Mouse (Mus musculus) limb, embryonic 15.5 days (tissue): ENCODE measurements at regions not wholly inside any gene's neighbourhood (a gene's known extent, or its start where the extent isn't known, plus 50 kb on each side); places are given as distances from the start of the nearest gene placed in this dataset.
"Not testable (repeated sequence)": the region's sequence is repeated elsewhere in the genome, so short reads cannot be mapped to it uniquely, and the experiment has no call there.

Source experiments
- ATAC-seq: fragments of 200-750 bp; cut with Nextera tagmentation; 2 replicates; pipeline ENCODE4 v1.8.0; 2017; ENCODE audit warnings: low read depth, moderate TSS enrichment; ENCODE audit not compliant: insufficient number of reproducible peaks, low FRiP score, low TSS enrichment
- H3K27ac ChIP-seq: fragments of 300-500 bp; sonication (generic); 2 replicates; pipeline ENCODE4 v1.5.1; 2015; ENCODE audit warnings: moderate library complexity, mild to moderate bottlenecking, inconsistent platforms
- H3K27me3 ChIP-seq: fragments of 300-500 bp; sonication (generic); 2 replicates; pipeline ENCODE4 v1.6.1; 2015; ENCODE audit warnings: inconsistent platforms
- H3K36me3 ChIP-seq: fragments of 300-500 bp; sonication (generic); 2 replicates; pipeline ENCODE4 v1.6.1; 2015; ENCODE audit warnings: inconsistent platforms
- H3K4me1 ChIP-seq: fragments of 300-500 bp; sonication (generic); 2 replicates; pipeline ENCODE4 v1.6.1; 2015; ENCODE audit warnings: inconsistent platforms
- H3K4me2 ChIP-seq: fragments of 300-500 bp; sonication (generic); 2 replicates; pipeline ENCODE4 v1.6.1; 2015; ENCODE audit warnings: mild to moderate bottlenecking, inconsistent platforms
- H3K4me3 ChIP-seq: fragments of 300-500 bp; sonication (generic); 2 replicates; pipeline ENCODE4 v1.5.1; 2015; ENCODE audit warnings: mild to moderate bottlenecking, inconsistent platforms
- H3K9ac ChIP-seq: fragments of 300-500 bp; sonication (generic); 2 replicates; pipeline ENCODE4 v1.6.1; 2015; ENCODE audit warnings: inconsistent platforms
- H3K9me3 ChIP-seq: fragments of 300-500 bp; sonication (generic); 2 replicates; pipeline ENCODE4 v1.6.1; 2016; ENCODE audit warnings: inconsistent platforms
- WGBS: fragments of 180-500 bp; shearing (Covaris S2); methylation state at CpG from one replicate; pipeline ENCODE4 v1.1.7; 2015; 5-methylcytosine and 5-hydroxymethylcytosine counted together

- WGBS: 81% methylated on average over 1 of the region's 1 CpGs
- no peak overlapping the region for H3K9ac ChIP-seq
- no peak overlapping the region for H3K27ac ChIP-seq
- H3K4me3 ChIP-seq: no peak overlapping the region
- no peaks in the 10 kb centered on the region for H3K9me3 ChIP-seq
- H3K4me1 ChIP-seq: 0 out of 2 replicates have a peak, but pooled peaks cover under 1% of the 10 kb centered on the region
- no peak overlapping the region for H3K4me2 ChIP-seq
- no peak for ATAC-seq
- no peaks in the 10 kb centered on the region for H3K36me3 ChIP-seq
- no peaks in the 10 kb centered on the region for H3K27me3 ChIP-seq
Observed at GRCm38 (mm10) chr14:100955806-100956436, 244.2 kb downstream of the Prr30 start.

DNA sequence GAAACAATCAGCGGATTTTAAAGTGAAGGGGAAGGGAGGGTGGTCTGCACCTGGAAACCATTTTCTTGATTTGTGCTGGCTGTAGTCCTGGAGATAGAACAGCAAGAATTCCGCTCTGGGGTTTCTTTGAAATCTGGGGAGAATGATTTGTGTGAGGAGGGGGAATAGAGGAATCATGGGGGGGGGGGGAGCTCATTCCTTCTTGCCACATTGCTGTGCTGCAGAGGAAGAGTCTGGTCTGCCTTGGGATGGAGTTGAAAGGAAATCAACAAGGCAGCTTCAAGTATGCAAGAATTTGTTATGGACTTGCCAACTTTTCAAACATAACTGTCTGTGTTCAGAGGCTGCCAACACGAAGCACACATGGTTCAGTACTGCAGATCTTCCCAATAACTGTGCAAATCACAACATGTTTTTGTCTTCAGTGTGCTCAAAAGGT lies 249.4 kb downstream of the Prr30 start:
- H3K27ac ChIP-seq: no peak overlapping the region
- H3K36me3 ChIP-seq: no peaks in the 10 kb centered on the region
- no peak overlapping the region for H3K9ac ChIP-seq
- H3K9me3 ChIP-seq: no peaks in the 10 kb centered on the region
- no peaks in the 10 kb centered on the region for H3K27me3 ChIP-seq
- WGBS: 22% methylated on average over 3 of the region's 3 CpGs
- H3K4me1 ChIP-seq: 0 out of 2 replicates have a peak, but pooled peaks cover 2% of the 10 kb centered on the region
- no peak for ATAC-seq
- H3K4me3 ChIP-seq: no peak overlapping the region
- no peak overlapping the region for H3K4me2 ChIP-seq

DNA sequence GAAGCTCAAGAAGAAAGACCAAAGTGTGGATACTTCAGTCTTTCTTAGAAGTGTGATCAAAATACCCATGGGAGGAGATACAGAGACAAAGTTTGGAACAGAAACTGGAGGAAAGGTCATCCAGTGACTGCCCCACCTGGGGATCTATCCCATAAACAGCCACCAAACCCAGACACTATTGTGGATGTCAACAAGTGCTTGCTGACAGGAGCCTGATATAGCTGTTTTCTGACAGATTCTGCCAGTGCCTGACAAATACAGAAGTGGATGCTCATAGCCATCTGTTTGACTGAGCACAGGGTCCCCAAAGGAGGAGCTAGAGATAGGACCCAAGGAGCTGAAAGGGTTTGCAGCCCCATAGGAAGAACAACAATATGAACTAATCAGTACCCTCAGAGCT lies 252.5 kb downstream of the Prr30 start:
- not testable (repeated sequence) for H3K27ac ChIP-seq, H3K9me3 ChIP-seq, H3K36me3 ChIP-seq, H3K27me3 ChIP-seq, H3K4me2 ChIP-seq, H3K4me3 ChIP-seq, H3K9ac ChIP-seq, ATAC-seq, H3K4me1 ChIP-seq

- Histone ChIP-seq H3K27ac (no peak overlapping the region), H3K4me1 (no peaks in the 10 kb centered on the region), H3K4me2 (no peak overlapping the region), H3K4me3 (no peak overlapping the region), H3K36me3 (no peaks in the 10 kb centered on the region), H3K9me3 (no peaks in the 10 kb centered on the region), H3K9ac (no peak overlapping the region), H3K27me3 (no peaks in the 10 kb centered on the region)
- 76% methylated on average over 2 of the region's 2 CpGs for WGBS
- no peak for ATAC-seq
Observed at GRCm38 (mm10) chr14:100937358-100937887, 262.7 kb downstream of the Prr30 start.

DNA sequence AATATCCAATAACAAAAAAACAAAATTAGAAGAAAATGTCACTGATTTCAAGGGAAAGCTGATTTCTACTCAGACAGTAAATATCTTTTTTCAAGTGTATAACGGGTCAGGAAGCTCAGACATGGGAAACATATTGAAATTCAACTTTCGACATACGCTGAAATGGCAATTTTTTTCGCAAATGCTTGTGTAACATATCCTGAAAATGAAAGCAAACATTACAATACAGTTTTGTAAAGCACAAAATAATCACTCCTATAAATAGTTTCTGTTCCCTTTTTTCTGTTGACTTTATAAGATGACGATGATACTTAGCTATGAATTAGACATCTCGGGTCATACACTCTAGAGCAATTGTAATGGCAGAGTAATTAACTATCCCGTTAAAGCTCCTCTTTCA lies 265.6 kb downstream of the Prr30 start:
- ATAC-seq: no peak
- Histone ChIP-seq H3K4me3 (no peak overlapping the region), H3K27ac (no peak overlapping the region), H3K9me3 (no peaks in the 10 kb centered on the region), H3K36me3 (no peaks in the 10 kb centered on the region), H3K4me2 (no peak overlapping the region), H3K27me3 (no peaks in the 10 kb centered on the region), H3K4me1 (no peaks in the 10 kb centered on the region), H3K9ac (no peak overlapping the region)
- 90% methylated on average over 7 of the region's 7 CpGs for WGBS

- Histone ChIP-seq H3K4me3 (no peak overlapping the region), H3K36me3 (no peaks in the 10 kb centered on the region), H3K9ac (no peak overlapping the region), H3K9me3 (no peaks in the 10 kb centered on the region), H3K4me1 (no peaks in the 10 kb centered on the region), H3K27ac (no peak overlapping the region), H3K4me2 (no peak overlapping the region), H3K27me3 (no peaks in the 10 kb centered on the region)
- no peak for ATAC-seq
- 89% methylated on average over 6 of the region's 6 CpGs for WGBS
Observed at GRCm38 (mm10) chr14:100924880-100925279, 275.2 kb downstream of the Prr30 start.

DNA sequence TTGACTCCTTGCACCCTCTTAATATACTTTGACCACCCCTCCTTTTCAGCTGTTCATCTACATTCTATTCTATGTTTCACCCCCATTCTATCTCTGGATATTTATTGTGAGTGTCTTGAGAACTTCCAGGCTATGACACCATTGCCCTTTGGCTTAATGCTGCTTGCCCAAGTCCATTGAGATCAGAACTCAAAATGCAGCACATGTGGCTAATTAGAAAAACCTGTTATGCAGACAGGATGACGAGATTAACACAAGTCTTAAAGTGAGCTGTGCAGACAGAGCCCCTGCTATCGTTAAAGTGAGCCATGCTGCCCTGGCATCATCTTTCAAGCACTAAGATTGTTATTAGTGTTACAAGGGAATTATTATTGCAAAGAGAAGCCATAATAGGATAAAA lies 299.9 kb downstream of the Prr30 start:
- Histone ChIP-seq H3K36me3 (no peaks in the 10 kb centered on the region), H3K27ac (no peak overlapping the region), H3K4me1 (0 out of 2 replicates have a peak, but pooled peaks cover 3% of the 10 kb centered on the region), H3K9ac (no peak overlapping the region), H3K9me3 (no peaks in the 10 kb centered on the region), H3K27me3 (no peaks in the 10 kb centered on the region), H3K4me2 (no peak overlapping the region), H3K4me3 (no peak overlapping the region)
- WGBS: 12% methylated on average over 2 of the region's 2 CpGs
- no peak for ATAC-seq

DNA sequence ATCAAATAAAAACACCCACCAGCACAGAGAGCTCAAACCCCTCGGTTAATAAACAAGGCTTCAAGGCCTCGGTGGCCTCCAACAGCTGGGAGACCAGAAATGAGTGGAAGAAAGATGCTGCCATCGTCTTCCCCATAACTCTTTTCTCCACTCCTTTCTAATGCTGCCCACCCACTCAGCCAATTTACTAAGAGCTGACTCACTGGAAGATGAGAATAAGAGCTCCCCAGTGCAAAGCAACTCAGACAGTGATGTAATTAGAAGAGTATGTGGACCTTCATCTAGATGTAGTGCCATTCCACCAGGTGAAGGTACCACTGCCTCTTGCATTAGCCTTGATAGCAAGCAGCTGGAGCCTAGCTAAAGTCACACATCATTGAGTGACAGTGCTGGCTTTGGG lies 301.1 kb downstream of the Prr30 start:
- Histone ChIP-seq H3K4me2 (no peak overlapping the region), H3K36me3 (no peaks in the 10 kb centered on the region), H3K27ac (no peak overlapping the region), H3K4me1 (0 out of 2 replicates have a peak, but pooled peaks cover 3% of the 10 kb centered on the region), H3K9me3 (no peaks in the 10 kb centered on the region), H3K27me3 (no peaks in the 10 kb centered on the region), H3K9ac (no peak overlapping the region), H3K4me3 (no peak overlapping the region)
- WGBS: 17% methylated on average over 3 of the region's 3 CpGs
- ATAC-seq: no peak

DNA sequence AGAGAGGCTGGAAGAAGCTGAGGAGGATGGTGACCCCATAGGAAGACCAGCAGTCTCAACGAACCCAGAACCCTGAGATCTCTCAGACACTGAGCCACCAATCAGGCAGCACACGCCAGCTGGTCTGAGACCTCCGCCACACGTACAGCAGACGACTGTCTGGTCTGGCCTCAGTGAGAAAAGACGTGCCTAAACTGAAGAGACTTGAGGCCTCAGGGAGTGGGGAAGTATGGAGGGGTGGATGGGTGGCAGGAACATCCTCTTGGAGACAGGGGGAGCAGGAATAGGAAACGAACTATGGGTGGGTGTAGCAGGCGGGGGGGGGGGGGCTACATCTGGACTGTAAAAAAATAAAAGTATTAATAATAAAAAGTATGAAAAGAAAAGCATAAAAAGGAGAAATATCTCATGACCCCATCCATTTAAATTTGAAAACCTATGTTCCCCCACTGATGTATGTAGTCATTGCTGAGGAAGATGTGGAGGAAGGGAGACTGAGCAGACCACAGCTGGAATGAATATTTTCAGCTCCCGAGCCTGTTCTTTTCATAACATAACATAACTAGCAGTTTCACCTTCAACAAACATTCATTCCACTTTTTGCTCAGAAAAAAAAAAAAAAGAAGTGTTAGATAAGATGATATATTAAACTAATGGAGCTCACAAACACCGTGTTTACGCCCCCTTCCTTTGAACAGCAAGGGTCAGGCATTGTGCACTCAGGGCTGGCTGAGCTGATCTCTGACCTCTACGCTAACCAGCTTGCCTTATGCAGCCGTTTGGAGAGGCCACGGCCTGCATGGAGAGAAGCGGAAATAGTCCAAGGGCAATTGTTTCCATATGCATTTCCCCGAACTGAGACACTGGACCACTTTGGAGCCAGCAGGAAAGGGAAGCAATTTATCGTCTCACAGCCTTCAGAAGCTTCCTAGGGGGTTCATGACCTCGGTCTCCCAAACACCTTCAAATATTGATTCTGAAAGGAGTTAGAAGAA lies 310.7 kb downstream of the Prr30 start:
- Histone ChIP-seq H3K4me2 (no peak overlapping the region), H3K36me3 (no peaks in the 10 kb centered on the region), H3K9me3 (no peaks in the 10 kb centered on the region), H3K9ac (no peak overlapping the region), H3K27me3 (no peaks in the 10 kb centered on the region), H3K4me1 (0 out of 2 replicates have a peak, but pooled peaks cover 3% of the 10 kb centered on the region), H3K4me3 (no peak overlapping the region), H3K27ac (peak overlapping the region; percentile 62)
- no peak for ATAC-seq
- 31% methylated on average over 18 of the region's 18 CpGs for WGBS

DNA sequence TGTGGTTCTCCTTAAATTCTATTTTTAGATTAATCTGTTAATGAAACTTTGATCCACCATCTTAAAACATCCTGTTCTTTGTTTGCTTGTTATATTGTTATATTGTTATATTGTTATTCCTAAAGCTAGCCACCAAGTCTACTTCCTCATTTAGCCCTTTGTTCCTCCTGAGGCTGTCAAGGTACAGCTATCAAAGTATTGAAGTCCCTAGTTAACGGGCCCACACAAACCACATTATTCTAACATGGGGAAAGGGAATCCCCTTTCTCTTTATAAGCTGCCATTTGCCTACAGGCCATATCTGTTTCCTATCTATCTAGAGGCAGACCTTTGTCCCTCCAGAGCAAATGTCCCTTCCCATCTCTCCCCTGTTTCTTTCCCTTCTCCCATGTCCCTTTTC lies 317.0 kb downstream of the Prr30 start:
- no peak for ATAC-seq
- Histone ChIP-seq H3K4me1 (no peaks in the 10 kb centered on the region), H3K4me3 (no peak overlapping the region), H3K27ac (no peak overlapping the region), H3K9me3 (no peaks in the 10 kb centered on the region), H3K36me3 (no peaks in the 10 kb centered on the region), H3K27me3 (no peaks in the 10 kb centered on the region), H3K9ac (no peak overlapping the region), H3K4me2 (no peak overlapping the region)
- WGBS: 69% methylated on average over 1 of the region's 1 CpGs

GRCm38 (mm10) chr14:100880103-100880502 lies 320.0 kb downstream of the Prr30 start:
- 78% methylated on average over 2 of the region's 2 CpGs for WGBS

GRCm38 (mm10) chr14:100867790-100868189 lies 332.3 kb downstream of the Prr30 start:
- Histone ChIP-seq H3K4me3 (no peak overlapping the region), H3K36me3 (no peaks in the 10 kb centered on the region), H3K9ac (no peak overlapping the region), H3K4me2 (no peak overlapping the region), H3K9me3 (no peaks in the 10 kb centered on the region), H3K27ac (no peak overlapping the region), H3K27me3 (no peaks in the 10 kb centered on the region), H3K4me1 (0 out of 2 replicates have a peak, but pooled peaks cover 5% of the 10 kb centered on the region)
- no peak for ATAC-seq
- 29% methylated on average over 3 of the region's 3 CpGs for WGBS

More at GRCm38 (mm10) chr14:100880103-100880502, 320.0 kb downstream of the Prr30 start:
- no peak overlapping the region for H3K9ac ChIP-seq
- no peak for ATAC-seq
- no peaks in the 10 kb centered on the region for H3K27me3 ChIP-seq
- no peaks in the 10 kb centered on the region for H3K9me3 ChIP-seq
- H3K27ac ChIP-seq: no peak overlapping the region
- no peak overlapping the region for H3K4me3 ChIP-seq
- no peaks in the 10 kb centered on the region for H3K36me3 ChIP-seq
- no peak overlapping the region for H3K4me2 ChIP-seq
- H3K4me1 ChIP-seq: no peaks in the 10 kb centered on the region
